Mouse (Mus musculus) G1E (cell line): Measurements from ENCODE around the gene Zfp874b. TPM values are rescaled to one million over a fixed set of nuclear protein-coding genes. Genes with fewer than 3 reads are reported as not detected.
"Not testable (repeated sequence)": the region's sequence is repeated elsewhere in the genome, so short reads cannot be mapped to it uniquely, and the experiment has no call there.

ENCODE experiments used
- ATAC-seq: 2 replicates; pipeline ENCODE4 v1.8.0; 2016; ENCODE audit warnings: mild to moderate bottlenecking; ENCODE audit not compliant: insufficient number of reproducible peaks, poor library complexity, low FRiP score, severe bottlenecking; ENCODE audit errors: extremely low read depth
- DNase-seq: peaks from one replicate; pipeline ENCODE4 v3.0.0; 2012; ENCODE audit warnings: low spot score
- H3K27me3 ChIP-seq: 2 replicates; pipeline ENCODE4 v1.6.1; 2012; ENCODE audit warnings: mild to moderate bottlenecking, low read length, inconsistent platforms; ENCODE audit not compliant: insufficient read depth
- H3K36me3 ChIP-seq: replicated peaks from 2 replicates; pipeline ENCODE3; 2012; ENCODE audit warnings: mild to moderate bottlenecking, inconsistent platforms
- H3K4me1 ChIP-seq: 2 replicates; pipeline ENCODE4 v1.6.1; 2012; ENCODE audit warnings: low read depth, low read length, inconsistent platforms, mixed read lengths; ENCODE audit not compliant: insufficient read depth
- H3K4me3 ChIP-seq: 2 replicates; pipeline ENCODE4 v1.5.1; 2012; ENCODE audit warnings: low read depth, mild to moderate bottlenecking, inconsistent platforms, low read length, moderate library complexity, mixed read lengths
- H3K9me3 ChIP-seq: replicated peaks from 2 replicates; pipeline ENCODE4 v1.6.1; 2012; ENCODE audit warnings: inconsistent platforms
- POLR2AphosphoS5 ChIP-seq: IDR thresholded peaks from 2 replicates; pipeline ENCODE4 v1.6.1; 2012; ENCODE audit warnings: low read depth, low read length, inconsistent platforms; ENCODE audit not compliant: insufficient replicate concordance
- polyA plus RNA-seq: library from polyadenylated mRNA; stranded (reverse); fragments of >175 nt; gene quantifications from 2 replicates; pipeline ENCODE4 v1.2.3, GENCODE M21; 2012
- total RNA-seq, 2 experiments: library from RNA; stranded (forward) in 1 of 2; stranded (reverse) in 1 of 2; fragments of 200-1000 nt in 1 of 2; fragments of >200 nt in 1 of 2; fragmentation: Nextera tagmentation in 1 of 2; gene quantifications; 2 replicates each; pipeline ENCODE4 v1.2.3; 2014 to 2017

The Zfp874b gene
- total and polyA plus RNA-seq, 3 experiments, result 0.69 to 32.2 (median 22.0) TPM

DNA sequence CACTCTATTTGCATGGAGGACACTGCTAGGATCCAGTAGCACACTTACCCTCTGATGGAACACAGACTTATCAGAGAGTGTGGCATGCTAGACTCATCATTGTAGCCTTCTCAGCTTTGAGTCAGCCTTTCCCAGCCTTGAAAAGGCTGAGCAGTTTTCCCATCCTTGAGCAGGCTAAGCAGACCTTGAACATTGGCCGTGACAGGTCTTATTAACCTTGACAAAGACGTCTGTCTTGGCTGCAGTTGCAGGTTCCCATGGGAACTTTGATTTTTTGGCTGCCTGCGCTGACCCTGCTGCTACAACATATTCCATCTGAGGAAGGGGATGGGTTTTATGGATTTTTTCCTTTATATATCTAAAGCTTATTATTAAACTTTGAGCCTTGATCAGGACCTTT, 55.9 kb downstream of the Zfp874b start:
- H3K27me3 ChIP-seq, result no peaks in the 10 kb centered on the region
- ATAC-seq (no peak), DNase-seq (no peak)
- H3K9me3 ChIP-seq, result no peaks in the 10 kb centered on the region
- no peaks in the 10 kb centered on the region for H3K4me1 ChIP-seq
- H3K36me3 ChIP-seq, result no peaks in the 10 kb centered on the region
- no peak overlapping the region for H3K4me3 ChIP-seq
- TF ChIP-seq POLR2AphosphoS5, result no peak

DNA sequence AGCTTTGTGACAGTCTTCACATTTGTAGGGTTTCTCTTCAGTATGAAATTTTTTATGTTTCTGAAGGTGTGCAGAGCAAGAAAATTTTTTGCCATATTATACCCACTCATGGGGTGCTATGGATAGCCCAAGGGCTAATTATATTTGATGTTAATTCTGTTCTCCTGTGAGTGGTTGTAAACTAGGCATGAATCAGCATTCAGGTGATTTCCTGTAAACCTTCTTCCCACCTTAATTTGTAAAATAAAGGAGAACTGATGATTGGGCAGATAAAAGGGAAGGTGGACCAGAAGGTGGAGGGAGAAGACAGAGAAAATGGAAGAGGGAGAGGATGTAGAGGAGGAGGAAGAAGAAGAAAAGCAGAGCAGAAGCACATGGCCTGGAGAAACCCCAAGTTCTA, 58.4 kb downstream of the Zfp874b start:
- not testable (repeated sequence) for ATAC-seq, H3K4me3 ChIP-seq, H3K9me3 ChIP-seq, H3K4me1 ChIP-seq, H3K27me3 ChIP-seq, H3K36me3 ChIP-seq, DNase-seq

DNA sequence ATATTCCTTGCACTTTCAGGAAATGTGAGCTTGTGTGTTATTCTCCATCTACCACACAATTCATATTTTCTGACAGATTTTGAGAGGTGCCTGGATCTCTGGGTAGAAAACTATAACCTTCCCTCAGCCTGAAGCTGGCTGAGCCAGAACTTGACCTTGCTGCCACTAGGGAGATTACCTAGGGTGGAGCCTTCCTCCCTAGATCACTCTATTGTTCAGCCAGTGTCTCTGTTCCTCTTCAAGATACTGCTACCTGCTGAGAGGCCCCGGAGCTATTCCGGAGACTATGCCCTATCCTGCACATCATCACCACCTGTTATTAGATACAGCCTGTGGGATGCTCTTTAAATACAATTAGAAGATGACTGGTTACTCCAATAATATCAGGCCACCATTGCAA, 61.5 kb downstream of the Zfp874b start:
- not testable (repeated sequence) for H3K4me3 ChIP-seq, H3K27me3 ChIP-seq, DNase-seq, H3K9me3 ChIP-seq, ATAC-seq, H3K36me3 ChIP-seq, H3K4me1 ChIP-seq

Other genes with a start within 250 kb of the Zfp874b start
- 11.0 and 12.5 TPM in 2 replicates for gene Zfp458, start 205.8 kb downstream of the Zfp874b start, total RNA-seq (2014; fragmentation: Nextera tagmentation)
- gene Zfp458, start 205.8 kb downstream of the Zfp874b start, total RNA-seq (2017), result 3.7 and 6.9 TPM in 2 replicates
- 0.30 and 0.35 TPM in 2 replicates for gene Zfp458, start 205.8 kb downstream of the Zfp874b start, polyA plus RNA-seq
- 4.4 and 9.2 TPM in 2 replicates for gene Zfp457, start 177.8 kb downstream of the Zfp874b start, total RNA-seq (2014; fragmentation: Nextera tagmentation)
- gene Zfp457, start 177.8 kb downstream of the Zfp874b start, total RNA-seq (2017), result 5.0 and 5.6 TPM in 2 replicates
- gene Zfp457, start 177.8 kb downstream of the Zfp874b start, polyA plus RNA-seq, result 0.09 TPM in 1 of 2 replicates, not detected in the other
- 16.1 and 17.1 TPM in 2 replicates for gene Zfp595, start 151.7 kb downstream of the Zfp874b start, total RNA-seq (2014; fragmentation: Nextera tagmentation)
- 7.6 and 9.2 TPM in 2 replicates for gene Zfp595, start 151.7 kb downstream of the Zfp874b start, total RNA-seq (2017)
- gene Zfp595, start 151.7 kb downstream of the Zfp874b start, polyA plus RNA-seq, result 0.09 and 0.23 TPM in 2 replicates
- gene Gm28044, start 123.7 kb downstream of the Zfp874b start, total RNA-seq (2014; fragmentation: Nextera tagmentation), result 5.2 and 8.1 TPM in 2 replicates
- 4.9 and 7.2 TPM in 2 replicates for gene Gm28044, start 123.7 kb downstream of the Zfp874b start, total RNA-seq (2017)
- not detected in 2 replicates for gene Gm28044, start 123.7 kb downstream of the Zfp874b start, polyA plus RNA-seq
- gene Zfp953, start 123.7 kb downstream of the Zfp874b start, total RNA-seq (2014; fragmentation: Nextera tagmentation), result 10.3 and 13.4 TPM in 2 replicates
- 5.5 and 6.0 TPM in 2 replicates for gene Zfp953, start 123.7 kb downstream of the Zfp874b start, total RNA-seq (2017)
- 0.04 and 0.13 TPM in 2 replicates for gene Zfp953, start 123.7 kb downstream of the Zfp874b start, polyA plus RNA-seq
- 1.4 and 3.1 TPM in 2 replicates for gene Gm28041, start 108.5 kb downstream of the Zfp874b start, total RNA-seq (2014; fragmentation: Nextera tagmentation)
- gene Gm28041, start 108.5 kb downstream of the Zfp874b start, total RNA-seq (2017), result 0.52 and 1.4 TPM in 2 replicates
- not detected in 2 replicates for gene Gm28041, start 108.5 kb downstream of the Zfp874b start, polyA plus RNA-seq
- 6.1 and 13.1 TPM in 2 replicates for gene Zfp456, start 108.4 kb downstream of the Zfp874b start, total RNA-seq (2014; fragmentation: Nextera tagmentation)
- gene Zfp456, start 108.4 kb downstream of the Zfp874b start, total RNA-seq (2017), result 6.2 and 6.5 TPM in 2 replicates
- 0.12 and 0.15 TPM in 2 replicates for gene Zfp456, start 108.4 kb downstream of the Zfp874b start, polyA plus RNA-seq
- 12.6 and 19.6 TPM in 2 replicates for gene Zfp429, start 84.4 kb downstream of the Zfp874b start, total RNA-seq (2014; fragmentation: Nextera tagmentation)
- gene Zfp429, start 84.4 kb downstream of the Zfp874b start, total RNA-seq (2017), result 4.0 and 9.5 TPM in 2 replicates
- 0.65 and 1.2 TPM in 2 replicates for gene Zfp429, start 84.4 kb downstream of the Zfp874b start, polyA plus RNA-seq
- gene Zfp459, start 62.8 kb downstream of the Zfp874b start, total RNA-seq (2014; fragmentation: Nextera tagmentation), result not detected in 2 replicates
- gene Zfp459, start 62.8 kb downstream of the Zfp874b start, total RNA-seq (2017), result 0.05 and 0.06 TPM in 2 replicates
- gene Zfp459, start 62.8 kb downstream of the Zfp874b start, polyA plus RNA-seq, result not detected in 2 replicates
- 35.1 and 39.2 TPM in 2 replicates for gene Zfp874a, start 32.6 kb downstream of the Zfp874b start, total RNA-seq (2014; fragmentation: Nextera tagmentation)
- gene Zfp874a, start 32.6 kb downstream of the Zfp874b start, total RNA-seq (2017), result 11.3 and 13.2 TPM in 2 replicates
- 0.45 and 0.70 TPM in 2 replicates for gene Zfp874a, start 32.6 kb downstream of the Zfp874b start, polyA plus RNA-seq
- 18.7 and 26.3 TPM in 2 replicates for gene Zfp58, start 16.3 kb upstream of the Zfp874b start, total RNA-seq (2014; fragmentation: Nextera tagmentation)
- 13.6 and 14.2 TPM in 2 replicates for gene Zfp58, start 16.3 kb upstream of the Zfp874b start, total RNA-seq (2017)
- gene Zfp58, start 16.3 kb upstream of the Zfp874b start, polyA plus RNA-seq, result 0.40 and 0.80 TPM in 2 replicates
- gene Gm26965, start 41.9 kb upstream of the Zfp874b start, total RNA-seq (2014; fragmentation: Nextera tagmentation), result 3.2 and 4.3 TPM in 2 replicates
- gene Gm26965, start 41.9 kb upstream of the Zfp874b start, total RNA-seq (2017), result 0.55 TPM in 1 of 2 replicates, not detected in the other
- gene Gm26965, start 41.9 kb upstream of the Zfp874b start, polyA plus RNA-seq, result not detected in 2 replicates
- gene Zfp87, start 41.9 kb upstream of the Zfp874b start, total RNA-seq (2014; fragmentation: Nextera tagmentation), result 35.0 and 43.3 TPM in 2 replicates
- gene Zfp87, start 41.9 kb upstream of the Zfp874b start, total RNA-seq (2017), result 31.5 and 32.8 TPM in 2 replicates
- 0.86 and 1.3 TPM in 2 replicates for gene Zfp87, start 41.9 kb upstream of the Zfp874b start, polyA plus RNA-seq
- 16.6 and 18.4 TPM in 2 replicates for gene Zfp748, start 69.6 kb upstream of the Zfp874b start, total RNA-seq (2014; fragmentation: Nextera tagmentation)
- gene Zfp748, start 69.6 kb upstream of the Zfp874b start, total RNA-seq (2017), result 14.6 and 15.8 TPM in 2 replicates
- 0.25 and 0.28 TPM in 2 replicates for gene Zfp748, start 69.6 kb upstream of the Zfp874b start, polyA plus RNA-seq
- gene Zfp729b, start 125.4 kb upstream of the Zfp874b start, total RNA-seq (2014; fragmentation: Nextera tagmentation), result 21.3 and 21.7 TPM in 2 replicates
- gene Zfp729b, start 125.4 kb upstream of the Zfp874b start, total RNA-seq (2017), result 25.6 and 26.0 TPM in 2 replicates
- gene Zfp729b, start 125.4 kb upstream of the Zfp874b start, polyA plus RNA-seq, result 0.40 and 0.65 TPM in 2 replicates
- gene Gm49345, start 153.5 kb upstream of the Zfp874b start, total RNA-seq (2014; fragmentation: Nextera tagmentation), result 2.6 and 7.3 TPM in 2 replicates
- gene Gm49345, start 153.5 kb upstream of the Zfp874b start, total RNA-seq (2017), result 3.5 and 5.9 TPM in 2 replicates
- not detected in 2 replicates for gene Gm49345, start 153.5 kb upstream of the Zfp874b start, polyA plus RNA-seq
- gene Zfp729a, start 153.5 kb upstream of the Zfp874b start, total RNA-seq (2014; fragmentation: Nextera tagmentation), result 20.1 and 23.6 TPM in 2 replicates
- 9.3 and 11.1 TPM in 2 replicates for gene Zfp729a, start 153.5 kb upstream of the Zfp874b start, total RNA-seq (2017)
- 0.17 and 0.28 TPM in 2 replicates for gene Zfp729a, start 153.5 kb upstream of the Zfp874b start, polyA plus RNA-seq
- 20.3 and 35.4 TPM in 2 replicates for gene Zfp738, start 202.8 kb upstream of the Zfp874b start, total RNA-seq (2014; fragmentation: Nextera tagmentation)
- 16.3 and 17.8 TPM in 2 replicates for gene Zfp738, start 202.8 kb upstream of the Zfp874b start, total RNA-seq (2017)
- gene Zfp738, start 202.8 kb upstream of the Zfp874b start, polyA plus RNA-seq, result 0.26 and 0.47 TPM in 2 replicates
- gene Zfp65, start 244.9 kb upstream of the Zfp874b start, total RNA-seq (2014; fragmentation: Nextera tagmentation), result 16.5 and 17.2 TPM in 2 replicates
- gene Zfp65, start 244.9 kb upstream of the Zfp874b start, total RNA-seq (2017), result 14.6 and 22.7 TPM in 2 replicates
- gene Zfp65, start 244.9 kb upstream of the Zfp874b start, polyA plus RNA-seq, result 0.36 and 0.78 TPM in 2 replicates